Mouse (Mus musculus) forebrain, embryonic 13.5 days (tissue): Measurements from ENCODE around the gene Slc6a19. TPM values are rescaled to one million over a fixed set of nuclear protein-coding genes. Genes with fewer than 3 reads are reported as not detected.
"Not testable (repeated sequence)": the region's sequence is repeated elsewhere in the genome, so short reads cannot be mapped to it uniquely, and the experiment has no call there.

Experiments used
- ATAC-seq: fragments of 200-750 bp; cut with Nextera tagmentation; 2 replicates; pipeline ENCODE4 v1.8.0; 2017
- H3K27ac ChIP-seq: fragments of 300-500 bp; sonication (generic); 2 replicates; pipeline ENCODE4 v1.5.1; 2015; ENCODE audit warnings: inconsistent platforms, mild to moderate bottlenecking, moderate library complexity
- H3K27me3 ChIP-seq: fragments of 300-500 bp; sonication (generic); 2 replicates; pipeline ENCODE4 v1.6.1; 2015; ENCODE audit warnings: mild to moderate bottlenecking, inconsistent platforms
- H3K36me3 ChIP-seq: fragments of 300-500 bp; sonication (generic); 2 replicates; pipeline ENCODE4 v1.6.1; 2015; ENCODE audit warnings: mild to moderate bottlenecking, inconsistent platforms; ENCODE audit not compliant: poor library complexity, severe bottlenecking
- H3K4me1 ChIP-seq: fragments of 300-500 bp; sonication (generic); 2 replicates; pipeline ENCODE4 v1.6.1; 2015; ENCODE audit warnings: inconsistent platforms
- H3K4me2 ChIP-seq: fragments of 300-500 bp; sonication (generic); 2 replicates; pipeline ENCODE4 v1.6.1; 2015; ENCODE audit warnings: inconsistent platforms, mild to moderate bottlenecking, moderate library complexity
- H3K4me3 ChIP-seq: fragments of 300-500 bp; sonication (generic); 2 replicates; pipeline ENCODE4 v1.5.1; 2015; ENCODE audit warnings: mild to moderate bottlenecking, inconsistent platforms
- H3K9ac ChIP-seq: fragments of 300-500 bp; sonication (generic); 2 replicates; pipeline ENCODE4 v1.6.1; 2015; ENCODE audit warnings: mild to moderate bottlenecking, inconsistent platforms
- H3K9me3 ChIP-seq: fragments of 300-500 bp; sonication (generic); replicated peaks from 2 replicates; pipeline ENCODE4 v1.6.1; 2016; ENCODE audit warnings: inconsistent platforms
- WGBS: fragments of 180-500 bp; shearing (Covaris S2); methylation state at CpG from one replicate; pipeline ENCODE4 v1.1.7; 2015; 5-methylcytosine and 5-hydroxymethylcytosine counted together
- polyA plus RNA-seq: library from polyadenylated mRNA; unstranded; fragments of >200 nt; fragmentation: Nextera tagmentation; extraction: Ambion mirVana; gene quantifications from 2 replicates; pipeline ENCODE4 v1.2.1, GENCODE M21; 2015

Slc6a19 gene
- polyA plus RNA-seq: 0.19 and 0.20 TPM in 2 replicates

DNA sequence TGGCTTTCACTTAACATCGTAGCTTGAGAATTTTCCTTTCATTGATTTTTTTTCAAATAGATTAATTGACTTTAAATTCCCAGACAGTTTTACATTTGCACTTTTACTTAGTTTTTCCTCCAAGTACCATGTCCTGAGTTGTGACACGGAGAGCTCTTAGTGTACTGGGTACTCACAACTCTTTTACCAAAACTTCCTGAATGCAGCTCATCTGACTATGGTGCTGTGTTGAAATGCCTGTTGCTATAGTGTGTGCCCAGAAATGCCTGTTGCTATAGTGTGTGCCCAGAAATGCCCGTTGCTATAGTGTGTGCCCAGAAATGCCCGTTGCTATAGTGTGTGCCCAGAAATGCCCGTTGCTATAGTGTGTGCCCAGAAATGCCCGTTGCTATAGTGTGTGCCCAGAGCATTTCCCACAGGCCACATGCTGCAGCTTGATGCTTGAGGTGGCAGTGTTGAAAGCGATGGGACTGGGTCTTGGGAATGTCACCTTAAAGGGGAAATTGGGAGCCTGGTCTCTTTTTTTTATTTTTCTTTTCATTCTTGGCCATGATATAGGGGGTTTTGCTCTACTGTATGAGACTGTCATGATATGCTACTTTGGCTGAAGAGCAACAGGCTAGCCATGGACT, at the start of gene Slc6a19:
Gene Slc6a19 (minus strand): TSS at position 172 of the 632 bp plus-strand sequence.
- no peak within 1 kb of the TSS for H3K4me2 ChIP-seq
- WGBS: 71% methylated on average over 7 of the region's 7 CpGs
- no peak for ATAC-seq
- H3K9me3 ChIP-seq: no peaks in the 10 kb centered on the region
- no peaks in the 10 kb centered on the region for H3K27me3 ChIP-seq
- no peaks in the 10 kb centered on the region for H3K4me1 ChIP-seq
- H3K9ac ChIP-seq: no peak within 1 kb of the TSS
- H3K4me3 ChIP-seq: no peak within 1 kb of the TSS
- no peaks in the 10 kb centered on the region for H3K36me3 ChIP-seq
- H3K27ac ChIP-seq: no peak within 1 kb of the TSS

GRCm38 (mm10) chr13:73751284-73751683, 46.6 kb upstream of the Slc6a19 start:
- WGBS: 86% methylated on average over 3 of the region's 3 CpGs

DNA sequence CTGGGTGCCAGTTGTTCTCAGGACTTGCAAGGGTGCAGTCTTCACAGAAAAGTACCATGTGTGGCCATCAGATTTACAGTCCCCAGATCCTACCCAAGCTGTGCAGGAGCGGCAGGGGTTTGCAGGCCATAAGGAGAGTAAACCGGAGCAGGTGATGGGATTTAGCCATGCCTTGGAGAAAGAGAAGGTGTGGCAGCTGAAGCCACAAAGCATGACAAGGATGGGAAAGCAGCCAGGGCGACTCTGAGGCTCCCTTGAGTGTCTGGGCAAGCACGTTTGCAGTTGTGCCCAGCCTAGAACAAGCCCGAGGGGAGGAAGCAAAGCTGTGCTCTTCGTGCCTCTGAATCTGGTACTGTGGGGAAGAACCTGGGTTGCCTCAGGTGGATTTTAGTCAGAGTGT, 45.8 kb upstream of the Slc6a19 start:
- H3K4me1 ChIP-seq: 0 out of 2 replicates have a peak, but pooled peaks cover 6% of the 10 kb centered on the region
- no peaks in the 10 kb centered on the region for H3K27me3 ChIP-seq
- no peaks in the 10 kb centered on the region for H3K9me3 ChIP-seq
- ATAC-seq: no peak
- H3K36me3 ChIP-seq: no peaks in the 10 kb centered on the region
- H3K27ac ChIP-seq: no peak overlapping the region
- no peak overlapping the region for H3K4me3 ChIP-seq
- no peak overlapping the region for H3K4me2 ChIP-seq
- no peak overlapping the region for H3K9ac ChIP-seq
- 63% methylated on average over 6 of the region's 6 CpGs for WGBS

More at GRCm38 (mm10) chr13:73751284-73751683, 46.6 kb upstream of the Slc6a19 start:
- no peak overlapping the region for H3K27ac ChIP-seq
- no peaks in the 10 kb centered on the region for H3K9me3 ChIP-seq
- H3K4me2 ChIP-seq: no peak overlapping the region
- H3K27me3 ChIP-seq: no peaks in the 10 kb centered on the region
- H3K4me1 ChIP-seq: 0 out of 2 replicates have a peak, but pooled peaks cover 6% of the 10 kb centered on the region
- ATAC-seq: no peak
- no peak overlapping the region for H3K4me3 ChIP-seq
- no peaks in the 10 kb centered on the region for H3K36me3 ChIP-seq
- H3K9ac ChIP-seq: no peak overlapping the region

DNA sequence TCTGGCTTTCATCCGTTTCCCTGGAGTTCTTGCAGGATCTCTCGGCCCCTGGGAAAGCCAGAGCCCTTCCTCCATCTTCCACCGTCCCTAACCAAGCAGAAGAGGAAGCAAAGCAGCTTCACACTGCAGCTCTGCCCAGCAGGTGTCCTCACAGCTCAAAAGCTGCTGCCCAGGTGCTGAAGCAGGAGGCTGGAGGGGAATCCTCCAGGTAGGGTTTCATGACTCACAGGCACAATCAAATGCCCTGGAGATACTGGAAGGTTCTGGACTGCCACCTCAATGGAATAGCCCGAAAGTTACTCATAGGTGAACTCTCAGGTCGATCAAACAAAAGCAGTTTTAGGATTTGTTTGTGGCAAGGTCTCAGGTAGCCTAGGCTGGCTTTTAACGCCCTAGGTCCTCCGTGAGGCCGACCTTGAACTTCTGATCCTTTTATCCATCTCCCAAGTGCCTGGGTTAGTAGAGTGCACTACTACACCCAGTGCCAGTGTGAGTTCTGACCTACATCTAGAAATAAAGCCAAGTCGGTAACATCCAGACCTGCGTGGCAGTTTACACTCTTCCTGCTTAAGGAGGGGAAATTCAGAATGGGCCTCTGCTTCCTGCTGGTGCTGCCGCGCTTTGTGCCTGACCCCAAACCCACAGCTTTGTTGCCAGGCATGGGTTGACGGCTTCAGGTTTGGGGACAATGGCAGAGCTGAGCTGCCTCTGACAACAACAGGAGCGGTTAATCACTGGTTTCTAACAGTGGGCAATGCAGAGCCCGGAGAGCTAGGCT, 44.2 kb upstream of the Slc6a19 start:
- no peak for ATAC-seq
- Histone ChIP-seq H3K4me3 (no peak overlapping the region), H3K27ac (no peak overlapping the region), H3K27me3 (no peaks in the 10 kb centered on the region), H3K9ac (no peak overlapping the region), H3K4me2 (no peak overlapping the region), H3K9me3 (no peaks in the 10 kb centered on the region), H3K36me3 (no peaks in the 10 kb centered on the region), H3K4me1 (0 out of 2 replicates have a peak, but pooled peaks cover 6% of the 10 kb centered on the region)
- WGBS: 31% methylated on average over 15 of the region's 15 CpGs

GRCm38 (mm10) chr13:73743662-73744061, 39.0 kb upstream of the Slc6a19 start:
- WGBS: 71% methylated on average over 3 of the region's 3 CpGs
- Histone ChIP-seq H3K9ac (no peak overlapping the region), H3K4me3 (no peak overlapping the region), H3K27me3 (no peaks in the 10 kb centered on the region), H3K27ac (no peak overlapping the region), H3K4me2 (no peak overlapping the region), H3K4me1 (no peaks in the 10 kb centered on the region), H3K36me3 (no peaks in the 10 kb centered on the region), H3K9me3 (no peaks in the 10 kb centered on the region)
- ATAC-seq: no peak

- Histone ChIP-seq H3K27ac (no peak overlapping the region), H3K4me2 (no peak overlapping the region), H3K4me3 (no peak overlapping the region), H3K9ac (no peak overlapping the region), H3K4me1 (no peaks in the 10 kb centered on the region), H3K27me3 (no peaks in the 10 kb centered on the region), H3K36me3 (no peaks in the 10 kb centered on the region), H3K9me3 (no peaks in the 10 kb centered on the region)
- no peak for ATAC-seq
- 45% methylated on average over 4 of the region's 4 CpGs for WGBS
These were observed 38.3 kb upstream of the Slc6a19 start for GRCm38 (mm10) chr13:73742944-73743343.

- not testable (repeated sequence) for H3K4me2 ChIP-seq, H3K27me3 ChIP-seq, H3K27ac ChIP-seq, H3K4me1 ChIP-seq, H3K36me3 ChIP-seq, H3K9me3 ChIP-seq, ATAC-seq, H3K4me3 ChIP-seq, H3K9ac ChIP-seq
- 57% methylated on average over 2 of the region's 2 CpGs for WGBS
These were observed 35.8 kb upstream of the Slc6a19 start for GRCm38 (mm10) chr13:73740399-73740944.

DNA sequence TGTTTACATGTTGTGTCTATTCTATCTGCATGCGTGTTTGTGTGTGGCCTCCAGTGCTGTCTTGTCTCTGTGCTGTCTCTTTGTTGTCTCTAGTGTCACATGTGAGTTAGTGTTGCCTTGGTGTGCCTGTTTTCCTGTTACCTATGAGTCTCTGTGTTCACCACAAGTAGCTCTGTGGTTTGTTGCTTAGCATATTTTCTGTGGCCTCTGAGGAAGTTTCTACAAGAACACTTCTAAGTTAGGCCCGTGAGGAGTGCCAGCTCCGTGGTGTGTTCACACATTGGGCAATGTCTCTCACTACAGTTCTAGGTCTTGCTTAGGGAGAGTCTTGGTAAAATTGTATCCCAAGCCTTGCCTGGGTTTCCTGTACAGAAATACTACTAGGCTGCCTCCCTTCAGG, 32.3 kb upstream of the Slc6a19 start:
- H3K4me1 ChIP-seq: peaks cover 9% of the 10 kb centered on the region; the same call in 1 of the 2 replicates
- H3K27me3 ChIP-seq: peaks cover 19% of the 10 kb centered on the region
- no peaks in the 10 kb centered on the region for H3K9me3 ChIP-seq
- no peak overlapping the region for H3K9ac ChIP-seq
- 93% methylated on average over 3 of the region's 3 CpGs for WGBS
- no peak overlapping the region for H3K4me3 ChIP-seq
- no peak overlapping the region for H3K4me2 ChIP-seq
- no peaks in the 10 kb centered on the region for H3K36me3 ChIP-seq
- ATAC-seq: no peak
- no peak overlapping the region for H3K27ac ChIP-seq

- H3K27me3 ChIP-seq: peaks cover 20% of the 10 kb centered on the region
- H3K9me3 ChIP-seq: no peaks in the 10 kb centered on the region
- H3K4me3 ChIP-seq: no peak overlapping the region
- H3K4me2 ChIP-seq: no peak overlapping the region
- no peaks in the 10 kb centered on the region for H3K36me3 ChIP-seq
- WGBS: 83% methylated on average over 2 of the region's 2 CpGs
- H3K9ac ChIP-seq: no peak overlapping the region
- no peak for ATAC-seq
- H3K27ac ChIP-seq: no peak overlapping the region
- H3K4me1 ChIP-seq: peaks cover 9% of the 10 kb centered on the region; the same call in 1 of the 2 replicates
These were observed 31.3 kb upstream of the Slc6a19 start for GRCm38 (mm10) chr13:73735928-73736327.

DNA sequence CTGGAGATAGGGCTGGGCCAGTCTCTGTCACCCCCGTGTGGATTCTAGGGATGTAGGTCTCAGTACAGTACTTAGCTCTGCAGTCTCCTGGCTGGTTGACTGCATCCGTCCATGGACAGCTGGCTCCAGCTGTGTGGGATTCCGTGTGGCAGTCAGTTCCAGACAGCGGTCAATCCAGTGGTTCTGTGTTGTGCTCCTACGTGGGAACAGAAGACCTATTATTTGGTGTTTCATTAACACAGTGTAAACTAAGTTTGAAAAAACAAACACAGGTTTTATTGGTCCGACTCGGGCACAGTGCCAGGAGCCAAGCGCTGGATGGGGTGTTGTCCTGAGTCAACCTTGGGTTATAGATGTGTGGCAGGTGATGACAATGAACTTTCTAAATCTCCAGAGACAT, 30.6 kb upstream of the Slc6a19 start:
- no peaks in the 10 kb centered on the region for H3K36me3 ChIP-seq
- no peak overlapping the region for H3K4me3 ChIP-seq
- ATAC-seq: no peak
- 86% methylated on average over 8 of the region's 8 CpGs for WGBS
- no peak overlapping the region for H3K27ac ChIP-seq
- peaks cover 9% of the 10 kb centered on the region; the same call in 1 of the 2 replicates for H3K4me1 ChIP-seq
- no peak overlapping the region for H3K9ac ChIP-seq
- peaks cover 20% of the 10 kb centered on the region for H3K27me3 ChIP-seq
- no peak overlapping the region for H3K4me2 ChIP-seq
- no peaks in the 10 kb centered on the region for H3K9me3 ChIP-seq

GRCm38 (mm10) chr13:73734379-73734778, 29.7 kb upstream of the Slc6a19 start:
- no peak overlapping the region for H3K4me3 ChIP-seq
- H3K4me1 ChIP-seq: peaks cover 9% of the 10 kb centered on the region; the same call in 1 of the 2 replicates
- H3K9me3 ChIP-seq: no peaks in the 10 kb centered on the region
- no peaks in the 10 kb centered on the region for H3K36me3 ChIP-seq
- H3K4me2 ChIP-seq: no peak overlapping the region
- H3K9ac ChIP-seq: no peak overlapping the region
- ATAC-seq: no peak
- H3K27ac ChIP-seq: no peak overlapping the region
- H3K27me3 ChIP-seq: peaks cover 20% of the 10 kb centered on the region
- WGBS: 77% methylated on average over 1 of the region's 1 CpGs
